Mouse (Mus musculus) frontal cortex, postnatal 25 days (tissue): ENCODE measurements around the gene Arhgap4.

ENCODE experiments used
- DNase-seq, 2 experiments: peaks; one replicate each; pipeline ENCODE4 v3.0.0; 2022; ENCODE audit warnings: low spot score in 2 of 2

Arhgap4 gene

GRCm38 (mm10) chrX:73914827-73915703 is 6.6 kb downstream of the Arhgap4 start:
- DNase-seq: peak; percentile 52 to 67

DNA sequence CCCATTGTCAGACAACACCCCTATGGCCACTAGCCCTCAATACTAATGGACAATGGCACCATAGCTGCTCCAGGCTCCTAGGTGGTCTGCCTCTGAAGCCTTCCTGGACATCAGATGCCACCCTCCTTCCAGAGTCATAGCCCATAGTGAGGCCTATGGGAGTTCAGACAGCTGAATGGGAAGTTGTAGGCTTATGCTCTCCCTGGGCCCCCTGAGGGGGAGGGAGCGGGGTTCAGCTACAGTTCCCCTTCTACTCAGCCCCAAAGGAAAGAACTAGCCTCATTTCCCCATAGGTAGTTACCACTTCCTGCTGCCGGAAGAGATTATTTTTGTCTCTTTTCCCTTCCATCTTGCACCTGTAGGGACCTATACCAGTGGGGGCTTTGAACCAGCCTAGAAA is 10.1 kb downstream of the Arhgap4 start:
- DNase-seq: no peak

GRCm38 (mm10) chrX:73911156-73911555 is 10.5 kb downstream of the Arhgap4 start:
- no peak for DNase-seq

DNA sequence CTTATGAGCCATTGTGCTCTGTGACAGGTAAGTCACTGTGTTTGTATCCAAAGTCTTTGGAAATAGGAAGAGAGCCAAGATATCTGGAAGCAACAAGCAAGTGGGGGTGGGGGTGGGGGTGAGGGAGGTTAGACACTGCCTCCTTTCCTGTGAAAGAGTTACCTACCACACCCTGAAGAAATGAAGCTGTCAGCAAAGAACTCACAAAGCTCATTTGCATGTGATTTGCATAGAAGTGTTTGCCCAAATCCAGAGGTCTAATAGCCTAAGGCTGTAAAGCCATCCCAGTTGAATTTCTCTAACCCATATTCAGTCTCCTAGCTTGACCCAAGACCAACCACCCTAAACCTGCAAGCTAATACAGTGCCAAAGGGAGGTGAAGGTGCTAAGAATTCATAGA is 11.2 kb downstream of the Arhgap4 start:
- DNase-seq: no peak

- DNase-seq: no peak
These were observed 11.6 kb downstream of the Arhgap4 start for GRCm38 (mm10) chrX:73910049-73910448.

DNA sequence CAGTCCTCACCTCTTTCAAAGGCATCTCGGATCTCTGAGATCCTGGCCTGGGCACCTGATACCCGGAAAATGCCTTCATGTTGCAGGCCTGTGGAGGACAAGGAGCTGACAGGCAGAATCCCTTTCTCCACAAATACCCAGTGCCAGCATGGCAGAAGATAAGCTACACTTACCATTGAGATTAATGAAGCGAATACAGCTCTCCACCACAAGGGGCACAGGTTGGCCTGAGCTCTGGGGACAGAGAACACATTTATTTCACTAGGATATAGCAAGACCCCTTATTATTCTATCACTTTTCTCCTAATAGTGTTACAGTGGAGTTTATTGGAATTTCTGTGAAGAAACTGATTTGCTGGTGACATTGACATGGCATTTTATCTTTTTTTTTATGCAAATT is 23.7 kb downstream of the Arhgap4 start:
- DNase-seq: no peak

DNA sequence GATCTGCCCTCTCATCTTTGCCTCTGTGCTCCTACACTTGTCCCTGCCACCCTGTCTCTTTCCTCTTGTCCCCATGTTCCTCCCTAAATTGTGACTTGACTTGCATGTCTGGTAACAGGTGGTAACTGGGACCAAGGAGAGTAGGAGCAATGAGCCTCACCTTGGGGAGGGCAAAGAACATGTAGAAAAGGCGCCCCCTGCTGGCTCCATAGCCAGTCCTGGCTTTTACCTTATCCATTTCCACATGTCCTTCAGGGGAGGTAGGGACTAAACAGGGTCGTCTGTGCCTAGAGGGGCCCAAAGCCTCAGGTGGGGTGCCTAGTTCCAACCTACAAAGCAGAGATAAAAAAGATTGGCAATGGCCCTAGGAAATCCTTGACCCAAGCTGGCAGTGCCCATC is 26.0 kb downstream of the Arhgap4 start, which contains the start of gene L1cam:
L1cam (minus strand) TSS at position 387 of the 400 bp plus-strand sequence.
- peak; percentile 31 to 38 for DNase-seq

DNA sequence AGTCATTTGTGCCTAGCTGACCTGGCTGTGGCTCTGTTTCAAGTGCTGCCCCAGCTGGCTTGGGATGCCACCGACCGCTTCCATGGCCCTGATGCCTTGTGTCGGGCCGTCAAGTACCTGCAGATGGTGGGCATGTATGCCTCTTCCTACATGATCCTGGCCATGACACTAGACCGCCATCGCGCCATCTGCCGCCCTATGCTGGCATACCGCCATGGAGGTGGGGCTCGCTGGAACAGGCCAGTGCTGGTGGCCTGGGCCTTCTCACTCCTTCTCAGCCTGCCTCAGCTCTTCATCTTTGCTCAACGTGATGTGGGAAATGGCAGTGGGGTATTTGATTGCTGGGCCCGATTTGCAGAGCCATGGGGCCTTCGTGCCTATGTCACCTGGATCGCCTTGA is 28.8 kb downstream of the Arhgap4 start:
- no peak for DNase-seq

GRCm38 (mm10) chrX:73891551-73892152 is 30.0 kb downstream of the Arhgap4 start, which contains the start of gene Avpr2:
TSS of gene Avpr2 (plus strand) at chrX:73892102.
- DNase-seq: no peak

- no peak for DNase-seq
These were observed 40.2 kb downstream of the Arhgap4 start for GRCm38 (mm10) chrX:73881463-73881862.

- DNase-seq: no peak
These were observed 40.6 kb downstream of the Arhgap4 start for GRCm38 (mm10) chrX:73881036-73881427.

GRCm38 (mm10) chrX:73880194-73881035 is 41.3 kb downstream of the Arhgap4 start:
- no peak for DNase-seq

- DNase-seq: no peak
These were observed 44.7 kb downstream of the Arhgap4 start for GRCm38 (mm10) chrX:73877014-73877413.

- DNase-seq: no peak
These were observed 45.8 kb downstream of the Arhgap4 start for GRCm38 (mm10) chrX:73875881-73876280.

DNA sequence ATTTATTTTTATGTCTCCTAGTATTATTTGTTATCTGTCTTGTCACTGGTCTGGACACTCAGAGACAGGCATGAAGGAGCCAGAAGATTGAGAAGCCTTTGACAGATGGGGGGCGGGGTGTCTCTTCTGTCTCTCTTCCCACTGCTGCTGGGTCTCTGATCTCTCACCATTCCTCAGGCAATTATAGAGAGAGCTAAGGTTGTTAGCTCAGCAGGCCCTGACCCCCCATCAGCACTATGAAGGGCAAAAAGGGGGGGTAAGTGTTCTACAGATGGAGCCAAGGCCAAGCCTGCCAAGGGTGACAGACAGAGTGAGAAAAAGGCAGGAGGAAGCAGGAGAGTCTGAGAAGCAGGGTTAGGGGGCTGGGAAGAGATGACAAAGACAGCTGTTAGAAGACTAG is 49.7 kb downstream of the Arhgap4 start:
- no peak for DNase-seq

- no peak for DNase-seq
These were observed 50.2 kb downstream of the Arhgap4 start for GRCm38 (mm10) chrX:73871474-73871873.

DNA sequence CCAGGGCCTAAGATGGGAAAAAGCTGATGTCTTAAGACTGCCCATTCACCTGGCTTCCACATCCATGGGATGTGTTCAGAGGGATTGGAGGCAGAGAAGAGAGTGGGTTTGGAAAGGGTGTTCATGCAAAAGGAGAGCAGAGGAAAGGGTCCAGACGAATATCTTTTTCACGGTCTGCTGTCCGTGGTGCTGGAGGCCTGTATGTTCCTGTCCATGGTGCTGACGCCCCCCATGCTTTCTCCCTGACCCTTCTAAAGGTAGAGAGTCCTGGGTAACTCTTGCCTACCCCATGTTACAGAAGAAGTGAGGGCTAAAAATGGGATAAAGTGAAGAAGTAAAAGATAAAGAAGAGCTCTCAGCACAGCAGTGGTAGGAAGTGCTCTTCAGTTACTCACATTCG is 52.3 kb downstream of the Arhgap4 start:
- DNase-seq: no peak

DNA sequence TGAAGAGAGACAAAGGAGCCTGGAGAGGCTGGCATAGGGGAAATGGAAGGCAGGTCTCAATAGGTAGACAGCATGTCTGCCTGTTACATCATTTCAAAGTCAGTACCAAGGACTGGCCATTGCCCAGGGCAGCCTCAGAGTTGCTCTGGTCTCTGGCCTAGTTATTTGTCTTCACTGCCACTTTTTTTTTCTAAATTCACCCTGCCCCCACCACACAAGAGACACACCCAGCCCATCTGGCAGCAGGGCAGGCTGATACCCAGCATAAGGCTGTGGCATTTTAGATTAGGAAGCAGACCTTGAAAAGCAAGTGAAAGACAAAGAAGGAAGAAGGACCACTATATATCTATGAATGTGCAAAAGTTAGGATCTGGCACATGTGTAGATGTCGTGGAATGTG is 53.8 kb downstream of the Arhgap4 start:
- no peak for DNase-seq

DNA sequence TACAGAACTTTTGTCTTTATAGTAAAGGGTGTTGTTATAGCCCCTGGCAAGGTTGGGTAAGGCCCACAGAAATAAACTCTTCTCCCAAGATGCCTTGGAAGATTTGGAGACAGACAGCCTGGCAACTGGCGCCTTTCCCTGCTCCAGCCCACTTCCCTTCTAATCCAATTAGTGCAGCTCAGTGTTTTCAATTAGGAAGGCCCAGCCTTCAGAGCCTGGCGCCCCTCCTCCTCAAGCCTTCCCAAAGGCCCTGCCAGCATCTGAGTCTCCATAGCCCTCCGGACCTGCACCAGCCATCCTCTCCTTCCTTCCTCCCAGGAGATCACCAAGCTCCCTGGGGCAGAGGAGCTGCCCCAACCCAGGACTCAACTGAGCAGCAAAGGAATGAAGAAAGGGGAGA is 54.4 kb downstream of the Arhgap4 start:
- DNase-seq: no peak

DNA sequence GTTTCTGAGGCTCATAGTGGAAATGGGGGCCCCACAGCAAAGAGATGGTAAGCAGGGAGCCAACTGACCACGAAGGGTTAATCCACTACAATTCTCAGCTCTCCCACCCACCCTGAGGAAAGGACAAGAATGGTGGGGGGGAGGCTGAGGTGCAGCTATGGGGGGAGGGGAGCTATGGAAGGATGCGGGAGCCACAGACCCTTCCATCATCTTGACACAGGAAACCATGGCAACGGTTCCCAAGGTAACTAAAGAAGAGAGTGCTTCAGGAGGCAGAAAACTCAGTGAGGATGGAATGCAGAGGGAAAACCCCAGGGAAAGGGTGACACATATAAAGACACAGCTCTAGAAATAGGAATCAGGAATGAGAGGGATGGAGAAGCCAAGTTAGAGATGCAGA is 57.0 kb downstream of the Arhgap4 start:
- DNase-seq: no peak

- no peak for DNase-seq
These were observed 66.6 kb downstream of the Arhgap4 start for GRCm38 (mm10) chrX:73855087-73855408.

- no peak for DNase-seq
These were observed 67.2 kb downstream of the Arhgap4 start for GRCm38 (mm10) chrX:73854326-73855086.
